Mouse (Mus musculus) adrenal gland, adult 10 weeks (tissue): ENCODE results near the gene D330045A20Rik. TPM values are rescaled to one million over a fixed set of nuclear protein-coding genes. Genes with fewer than 3 reads are reported as not detected.

Experiments
- polyA plus RNA-seq: library from polyadenylated mRNA; stranded (reverse); fragments of 350-450 nt; fragmentation: Illumina TruSeq; extraction: RNeasy Lipid Tissue Mini Kit (QIAGEN cat#74804); gene quantifications from one replicate; pipeline ENCODE4 v1.2.3, GENCODE M21; 2014; ENCODE audit warnings: low read depth, low replicate concordance

Gene D330045A20Rik
- 2.1 TPM for polyA plus RNA-seq

GRCm38 (mm10) chrX:139480022-139480894 lies at the start of gene D330045A20Rik:
Gene D330045A20Rik (plus strand): TSS chrX:139480367.

GRCm38 (mm10) chrX:139562925-139563461 lies 82.8 kb downstream of the D330045A20Rik start, which contains the start of gene Rnf128:
Gene Rnf128 (plus strand): TSS chrX:139563316.

Other genes with a start within 250 kb of the D330045A20Rik start
- gene Trap1a, start 146.7 kb upstream of the D330045A20Rik start, polyA plus RNA-seq, result not detected
- 203 TPM for gene Rnf128, start 82.9 kb downstream of the D330045A20Rik start, polyA plus RNA-seq
- gene Tbc1d8b, start 204.6 kb downstream of the D330045A20Rik start, polyA plus RNA-seq, result 42.6 TPM
- gene Gm15013, start 234.1 kb downstream of the D330045A20Rik start, polyA plus RNA-seq, result not detected